Mouse (Mus musculus): ENCODE data around the gene Fsip1.

DNA sequence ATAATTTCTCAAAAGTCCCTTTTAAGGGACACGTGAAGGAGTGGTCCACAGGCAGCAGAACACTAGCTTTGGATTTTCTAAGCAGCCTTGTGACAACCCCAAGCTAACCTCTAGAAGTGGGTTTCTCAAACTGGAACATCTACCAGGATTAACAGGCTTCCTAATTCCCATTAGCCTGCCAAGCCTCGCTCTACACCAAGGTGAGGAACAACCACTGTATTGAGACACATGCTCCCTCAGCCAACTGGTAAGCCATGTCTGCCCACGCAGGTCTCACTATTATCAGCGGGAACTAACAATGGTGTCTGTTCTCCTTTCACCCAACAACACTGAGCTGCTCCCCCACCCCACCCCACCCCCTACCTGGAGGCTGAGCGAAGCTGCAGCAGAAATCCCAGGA is 175.2 kb downstream of the Fsip1 start:
- TF ChIP-seq CTCF (IDR thresholded peaks at IDR 0.05; ENCODE audit: low read depth) (no peak), EP300 (IDR thresholded peaks at IDR 0.05; ENCODE audit: low read depth) (no peak)

Data from liver, postnatal 0 days (tissue).